Mouse (Mus musculus) cerebellum, adult 8-10 months (tissue): Measurements from ENCODE around the gene Ptges3.
A peak's percentile ranks its signal among the peaks of the same experiment; 100 is the strongest.
"Not testable (repeated sequence)": the region's sequence is repeated elsewhere in the genome, so short reads cannot be mapped to it uniquely, and the experiment has no call there.

ENCODE experiments used
- DNase-seq: peaks from one replicate; pipeline ENCODE4 v3.0.0; 2022

Gene Ptges3

DNA sequence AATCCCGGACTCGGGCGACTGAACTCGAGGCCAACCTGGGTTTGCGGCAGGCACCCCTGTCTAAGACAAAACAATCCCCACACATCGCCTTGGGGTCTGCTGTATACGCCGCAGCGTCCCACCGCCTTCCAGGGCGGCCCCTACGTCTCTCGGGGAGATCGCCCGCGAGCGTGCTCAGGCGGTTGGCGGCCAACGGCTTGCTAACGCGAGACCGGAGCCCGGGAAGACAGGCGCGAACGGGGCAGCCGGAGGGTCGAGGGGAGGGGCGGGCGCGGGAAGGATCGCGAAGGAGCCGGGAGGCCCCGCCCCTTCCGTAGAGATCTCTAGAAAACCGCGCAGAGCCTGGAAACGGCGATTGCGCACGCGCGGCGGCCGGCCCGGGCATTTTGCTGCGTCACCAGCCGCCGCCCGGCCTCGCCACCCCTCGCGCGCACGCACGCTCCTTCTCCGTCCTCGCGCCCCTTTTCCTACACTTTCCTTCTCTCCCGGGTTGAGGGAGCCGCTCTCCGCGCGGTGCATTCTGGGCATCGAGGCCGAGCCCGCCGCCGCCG, at the start of gene Ptges3:
TSS of gene Ptges3 (plus strand) at position 354 of the 551 bp plus-strand sequence.
- peak; percentile 97 for DNase-seq

DNA sequence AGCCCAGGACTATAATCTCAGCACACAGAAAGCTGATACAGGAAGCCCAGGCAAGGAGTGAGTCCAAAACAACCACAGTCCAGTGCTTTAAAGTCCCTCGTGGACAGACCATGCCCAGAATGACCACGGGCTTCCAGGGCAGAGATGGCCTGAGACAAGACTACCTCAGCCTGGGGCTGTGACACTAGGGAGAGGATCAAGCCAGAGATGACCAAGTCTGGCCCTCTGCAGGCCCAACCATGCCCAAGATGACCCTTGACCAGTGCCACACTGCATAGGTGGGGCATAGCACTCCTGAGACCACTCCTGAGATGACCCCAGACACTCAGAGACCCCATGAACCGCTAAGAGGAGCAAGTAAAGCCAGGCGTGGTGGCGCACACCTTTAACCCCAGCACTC, 49.0 kb upstream of the Ptges3 start:
- DNase-seq, result no peak

DNA sequence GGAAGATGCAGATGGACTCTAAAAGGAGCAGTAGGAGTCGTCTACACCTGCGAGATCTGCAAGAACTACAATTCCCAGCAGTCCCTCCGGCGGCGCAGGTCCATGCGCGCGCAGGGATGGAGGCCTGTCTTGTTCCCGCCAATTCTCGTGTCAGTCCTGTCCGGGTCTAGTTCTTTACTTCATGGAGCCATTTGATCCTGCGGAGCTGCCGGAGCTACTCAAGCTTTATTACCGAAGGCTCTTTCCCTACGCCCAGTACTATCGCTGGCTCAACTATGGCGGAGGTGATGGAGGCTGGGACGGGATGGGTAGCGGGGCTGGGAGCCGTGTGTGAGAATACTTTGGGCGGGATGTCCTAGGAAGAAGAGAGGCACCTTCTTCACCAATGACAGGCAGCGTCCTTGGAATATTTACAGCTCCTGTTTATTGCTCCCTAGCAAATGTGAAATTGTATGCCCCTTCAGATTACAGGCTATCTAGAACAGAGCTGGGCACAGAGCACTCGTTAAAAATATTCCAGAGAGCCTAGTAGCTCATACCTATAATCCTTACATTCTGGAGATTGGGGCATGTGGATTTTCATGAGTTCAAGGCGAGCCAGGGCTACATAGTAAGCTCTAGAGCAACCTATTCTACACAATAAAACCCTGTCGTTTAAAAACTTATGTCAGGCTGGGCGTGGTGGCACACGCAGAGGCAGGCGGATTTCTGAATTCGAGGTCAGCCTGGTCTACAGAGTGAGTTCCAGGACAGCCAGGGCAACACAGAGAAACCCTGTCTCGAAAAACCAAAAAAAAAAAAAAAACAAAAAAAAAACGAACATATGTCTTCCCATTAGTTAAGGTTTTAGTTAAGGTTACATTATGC, 43.5 kb upstream of the Ptges3 start, which contains the start of gene Prim1:
TSS of gene Prim1 (plus strand) at position 101 of the 867 bp plus-strand sequence.
- DNase-seq, result peak; percentile 85

DNA sequence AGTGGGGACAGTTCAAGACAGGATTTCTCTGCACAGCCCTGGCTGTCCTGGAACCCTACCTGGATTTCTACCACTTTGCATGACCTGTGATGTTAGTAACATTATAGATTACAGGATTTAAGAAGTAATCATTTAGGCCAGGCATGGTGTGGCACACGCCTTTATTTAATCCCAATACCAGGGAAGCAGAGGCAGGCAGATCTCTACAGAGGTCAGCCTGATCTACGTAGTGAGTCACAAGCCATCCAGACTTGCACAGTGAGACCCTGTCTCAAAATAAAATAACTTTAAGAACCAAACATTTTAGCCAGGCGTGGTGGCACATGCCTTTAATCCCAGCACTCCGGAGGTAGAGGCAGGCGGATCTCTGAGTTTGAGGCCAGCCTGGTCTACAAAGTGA, 36.6 kb upstream of the Ptges3 start:
- DNase-seq, result no peak

DNA sequence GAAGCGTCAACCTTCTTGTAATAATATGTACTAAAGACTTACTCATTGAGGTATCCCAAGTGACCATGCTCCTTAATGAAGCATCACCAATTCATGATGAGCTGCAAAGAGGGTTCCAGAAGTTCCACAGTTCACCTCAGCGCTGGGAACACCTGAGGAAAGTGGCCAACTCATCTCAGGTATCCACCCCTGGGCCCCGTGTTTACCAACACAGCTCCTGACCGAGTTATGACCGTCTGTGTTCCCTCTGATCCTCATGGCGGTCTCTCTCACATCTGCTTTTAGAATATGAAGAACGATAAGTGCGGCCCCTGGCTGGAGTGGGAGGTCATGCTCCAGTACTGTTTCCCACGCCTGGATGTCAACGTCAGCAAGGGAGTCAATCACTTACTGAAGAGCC, 35.3 kb upstream of the Ptges3 start:
- no peak for DNase-seq

DNA sequence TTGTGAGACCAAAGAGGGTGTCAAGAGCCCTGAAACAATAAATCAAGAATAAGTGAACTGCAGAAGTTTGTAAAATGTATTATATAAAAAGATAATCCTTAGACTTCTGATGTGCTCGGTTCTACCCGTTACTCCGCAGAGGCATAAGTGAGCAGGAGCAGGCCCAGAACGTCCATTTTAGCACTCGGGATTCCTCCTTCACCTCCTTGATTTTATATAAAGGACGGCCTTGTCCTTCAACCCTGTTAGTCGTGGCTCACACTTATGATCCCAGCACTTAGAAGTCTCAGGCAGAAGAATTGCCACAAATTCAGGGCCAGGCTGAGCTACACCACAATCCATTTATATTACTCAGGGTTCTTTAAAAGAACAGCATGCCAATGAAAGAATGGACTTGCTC, 28.8 kb upstream of the Ptges3 start:
- no peak for DNase-seq

DNA sequence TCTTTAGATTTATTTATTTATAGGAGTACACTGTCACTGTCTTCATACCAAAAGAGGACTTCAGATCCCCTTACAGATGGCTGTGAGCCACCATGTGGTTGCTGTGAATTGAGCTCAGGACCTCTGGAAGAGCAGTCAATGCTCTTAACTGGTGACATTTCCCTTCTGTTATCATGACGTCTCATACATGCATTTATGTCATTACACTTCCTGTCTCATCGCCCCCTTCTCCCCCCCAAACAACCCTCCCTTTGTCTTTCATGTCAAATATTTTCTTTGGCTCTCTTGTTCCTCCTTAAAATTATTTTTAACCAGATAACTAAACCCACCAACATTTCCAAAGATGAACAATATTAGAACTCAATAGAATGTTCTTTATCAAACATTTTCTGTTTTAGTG, 27.9 kb upstream of the Ptges3 start:
- no peak for DNase-seq

DNA sequence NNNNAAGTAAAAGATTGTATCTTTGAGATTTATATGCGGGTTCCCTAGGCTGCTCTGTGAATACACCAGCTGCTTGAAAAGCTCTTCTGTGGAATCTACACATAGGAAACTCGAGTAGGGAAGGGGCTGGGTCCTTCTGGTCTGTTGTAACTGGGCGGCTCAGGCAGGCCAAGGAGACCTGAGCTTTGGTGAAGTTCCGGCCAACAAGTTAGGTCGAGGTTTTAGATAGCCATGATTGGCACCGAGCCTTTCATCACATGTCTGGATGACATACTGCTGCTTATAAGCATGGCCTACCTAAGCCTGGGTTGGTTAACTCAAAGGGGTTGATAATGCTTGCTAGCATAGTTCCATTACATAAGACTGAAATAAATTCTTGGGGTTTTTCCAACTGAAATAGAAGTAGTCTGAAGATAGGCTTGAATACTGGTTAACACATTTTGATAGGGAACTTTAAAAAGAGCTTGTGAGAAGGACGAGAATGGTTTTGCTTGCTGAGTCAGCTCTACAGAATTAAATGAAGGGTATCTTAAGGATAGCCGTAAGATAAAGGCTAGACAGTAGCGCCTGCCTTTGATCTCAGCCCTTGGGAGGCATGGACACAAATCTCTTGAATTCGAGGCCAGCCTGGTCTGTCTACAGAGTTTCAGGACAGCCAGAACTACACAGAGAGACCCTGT, 21.9 kb upstream of the Ptges3 start:
- DNase-seq, result no peak

DNA sequence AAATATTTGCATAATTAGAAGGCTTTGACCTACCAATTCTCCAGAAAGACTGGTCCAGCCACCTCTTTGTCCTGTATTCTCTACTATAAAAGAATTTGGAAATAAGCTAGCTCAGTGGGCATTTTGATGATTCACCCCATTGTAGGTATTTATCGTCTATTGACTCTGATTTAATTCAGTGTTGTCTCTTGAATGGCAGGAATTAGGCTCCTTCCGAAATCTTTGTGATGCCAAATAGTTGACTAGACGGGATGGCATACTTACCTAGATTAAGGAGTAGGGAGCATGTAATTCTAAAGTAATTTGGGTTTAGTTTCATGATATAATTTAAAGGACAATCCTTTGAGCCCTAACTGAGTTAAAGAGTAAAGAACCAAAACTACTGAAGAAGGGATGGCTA, 20.8 kb upstream of the Ptges3 start:
- no peak for DNase-seq

DNA sequence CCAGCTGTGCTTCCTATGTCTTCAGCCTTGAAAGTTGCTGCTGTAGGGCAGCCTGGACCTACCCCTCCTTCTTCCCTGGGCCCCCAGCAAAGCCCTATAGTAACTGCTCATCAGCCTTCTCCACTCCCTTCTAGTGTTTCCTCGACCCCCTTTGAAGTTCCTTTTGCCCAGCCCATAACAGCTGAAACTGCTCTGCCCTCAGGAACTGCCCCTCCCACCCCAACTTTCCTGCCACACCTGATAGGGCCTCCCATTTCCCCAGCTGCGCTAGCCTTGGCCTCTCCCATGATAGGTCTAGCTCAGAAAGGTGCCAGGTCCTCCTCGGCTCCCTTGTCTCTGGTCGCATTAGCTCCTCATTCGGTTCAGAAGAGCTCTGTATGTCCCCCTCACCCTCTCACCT, 19.6 kb upstream of the Ptges3 start:
- DNase-seq, result no peak

DNA sequence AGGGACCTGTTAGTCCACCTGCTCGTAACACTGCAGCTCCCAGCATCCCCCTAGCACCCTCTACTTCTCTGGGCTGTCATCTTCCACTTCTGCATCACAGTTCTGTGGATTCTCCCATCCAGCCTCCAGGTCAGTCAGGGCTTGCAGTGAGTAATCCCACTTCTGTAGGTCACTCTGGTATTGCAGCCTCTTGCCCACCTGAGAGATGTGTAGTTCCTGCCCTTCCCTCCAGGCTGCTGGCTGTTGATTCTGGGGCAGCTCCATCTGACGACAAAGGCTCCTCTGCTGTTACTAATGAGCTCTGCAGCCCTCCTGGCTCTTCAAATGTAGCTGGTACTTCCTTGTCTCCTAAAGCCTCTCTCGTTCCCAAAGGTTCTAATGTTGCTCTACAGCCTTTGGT, 18.9 kb upstream of the Ptges3 start:
- no peak for DNase-seq

DNA sequence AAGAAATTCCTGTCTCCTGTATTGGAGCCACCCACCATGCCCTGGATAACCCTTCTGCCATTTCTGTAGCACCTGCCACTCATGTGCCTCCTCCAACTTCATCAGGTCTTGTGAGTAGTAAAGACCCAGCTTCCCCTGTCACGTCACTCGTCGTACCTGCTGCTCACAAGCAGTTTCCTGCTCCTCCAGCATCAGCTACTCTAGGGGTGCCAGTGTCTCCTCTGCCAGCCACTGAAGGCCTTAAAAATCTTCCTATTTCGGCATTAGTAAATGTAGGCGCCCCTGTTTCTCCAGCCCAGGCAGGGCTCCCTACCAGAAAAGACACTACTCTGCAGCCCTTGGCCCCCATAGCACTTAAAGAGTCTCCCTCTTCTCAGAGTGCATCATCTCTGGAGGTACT, 18.5 kb upstream of the Ptges3 start:
- DNase-seq, result no peak

DNA sequence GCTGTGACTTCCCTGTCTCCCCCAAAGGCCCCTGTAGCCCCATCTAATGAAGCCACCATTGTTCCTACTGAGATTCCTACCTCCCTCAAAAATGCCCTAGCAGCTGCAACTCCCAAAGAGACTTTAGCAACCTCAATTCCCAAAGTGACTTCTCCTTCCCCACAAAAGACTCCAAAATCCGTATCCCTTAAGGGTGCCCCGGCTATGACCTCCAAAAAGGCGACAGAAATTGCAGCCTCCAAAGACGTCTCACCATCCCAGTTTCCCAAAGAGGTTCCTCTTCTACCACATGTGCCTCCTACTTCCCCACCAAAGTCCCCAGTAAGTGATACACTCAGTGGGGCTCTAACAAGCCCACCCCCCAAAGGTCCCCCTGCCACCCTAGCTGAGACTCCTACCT, 17.1 kb upstream of the Ptges3 start:
- no peak for DNase-seq

DNA sequence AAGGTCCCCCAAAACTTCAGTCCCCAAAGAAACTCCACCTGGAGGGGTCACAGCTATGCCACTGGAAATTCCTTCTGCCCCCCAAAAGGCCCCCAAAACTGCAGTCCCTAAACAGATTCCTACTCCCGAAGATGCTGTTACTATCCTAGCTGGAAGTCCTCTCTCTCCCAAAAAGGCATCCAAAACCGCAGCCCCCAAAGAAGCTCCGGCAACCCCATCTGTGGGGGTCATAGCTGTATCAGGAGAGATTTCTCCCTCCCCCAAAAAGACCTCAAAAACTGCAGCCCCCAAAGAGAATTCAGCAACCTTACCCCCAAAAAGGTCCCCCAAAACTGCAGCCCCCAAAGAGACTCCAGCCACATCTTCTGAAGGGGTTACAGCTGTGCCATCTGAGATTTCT, 16.3 kb upstream of the Ptges3 start:
- no peak for DNase-seq

DNA sequence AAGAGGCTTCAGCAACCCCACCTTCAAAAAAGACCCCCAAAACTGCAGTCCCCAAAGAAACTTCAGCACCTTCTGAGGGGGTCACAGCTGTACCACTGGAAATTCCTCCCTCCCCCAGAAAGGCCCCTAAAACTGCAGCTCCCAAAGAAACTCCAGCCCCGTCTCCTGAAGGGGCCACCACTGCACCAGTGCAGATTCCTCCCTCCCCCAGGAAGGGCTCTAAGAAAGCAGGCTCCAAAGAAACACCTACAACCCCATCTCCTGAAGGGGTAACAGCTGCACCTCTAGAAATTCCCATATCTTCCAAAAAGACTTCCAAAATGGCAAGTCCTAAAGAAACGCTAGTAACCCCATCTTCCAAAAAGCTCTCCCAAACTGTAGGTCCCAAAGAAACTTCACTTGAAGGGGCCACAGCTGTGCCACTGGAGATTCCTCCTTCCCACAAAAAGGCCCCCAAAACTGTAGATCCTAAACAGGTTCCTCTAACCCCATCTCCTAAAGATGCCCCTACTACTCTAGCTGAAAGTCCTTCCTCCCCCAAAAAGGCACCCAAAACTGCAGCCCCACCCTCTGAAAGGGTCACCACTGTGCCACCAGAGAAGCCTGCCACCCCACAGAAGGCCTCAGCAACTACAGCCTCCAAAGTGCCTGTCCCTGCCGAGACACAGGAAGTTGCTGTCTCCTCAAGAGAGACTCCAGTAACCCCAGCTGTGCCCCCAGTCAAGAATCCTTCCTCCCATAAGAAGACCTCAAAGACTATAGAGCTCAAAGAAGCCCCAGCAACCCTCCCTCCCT, 15.5 kb upstream of the Ptges3 start:
- no peak for DNase-seq

DNA sequence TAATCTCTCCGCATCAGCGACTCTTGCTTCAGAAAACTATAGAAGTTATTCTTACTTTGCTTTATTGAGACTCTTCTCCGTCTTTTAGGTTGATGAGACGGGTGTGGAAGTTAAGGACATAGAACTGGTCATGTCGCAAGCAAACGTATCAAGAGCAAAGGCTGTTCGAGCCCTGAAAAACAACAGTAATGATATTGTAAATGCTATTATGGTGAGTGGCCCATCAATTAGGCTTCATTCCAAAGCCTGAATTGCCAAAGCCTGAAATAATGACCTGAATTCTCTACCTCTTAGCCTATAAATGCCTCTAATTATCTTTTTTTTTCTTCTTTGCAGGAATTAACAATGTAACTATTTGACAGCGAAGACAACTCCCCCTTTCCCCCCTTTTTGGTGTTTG, 10.6 kb upstream of the Ptges3 start:
- no peak for DNase-seq

DNA sequence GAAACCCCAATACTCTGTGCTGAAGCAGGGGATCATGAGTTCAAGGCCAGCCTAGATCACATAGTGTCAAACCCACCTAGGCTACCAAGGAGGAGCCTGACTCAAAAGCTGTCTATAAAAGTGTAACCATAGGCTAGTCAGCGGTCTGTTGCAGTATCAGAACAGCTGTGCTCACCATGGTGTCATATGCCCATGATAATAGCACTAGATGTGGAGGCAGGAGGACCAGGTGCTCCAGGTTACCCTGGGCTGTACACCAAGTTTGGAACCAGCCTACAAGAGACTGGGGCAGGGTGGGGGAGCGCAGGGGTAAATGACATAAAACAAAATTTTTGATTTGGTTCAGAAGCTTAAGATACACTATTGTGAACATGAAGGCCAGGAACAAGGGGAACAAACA, 9.0 kb upstream of the Ptges3 start:
- DNase-seq, result no peak

DNA sequence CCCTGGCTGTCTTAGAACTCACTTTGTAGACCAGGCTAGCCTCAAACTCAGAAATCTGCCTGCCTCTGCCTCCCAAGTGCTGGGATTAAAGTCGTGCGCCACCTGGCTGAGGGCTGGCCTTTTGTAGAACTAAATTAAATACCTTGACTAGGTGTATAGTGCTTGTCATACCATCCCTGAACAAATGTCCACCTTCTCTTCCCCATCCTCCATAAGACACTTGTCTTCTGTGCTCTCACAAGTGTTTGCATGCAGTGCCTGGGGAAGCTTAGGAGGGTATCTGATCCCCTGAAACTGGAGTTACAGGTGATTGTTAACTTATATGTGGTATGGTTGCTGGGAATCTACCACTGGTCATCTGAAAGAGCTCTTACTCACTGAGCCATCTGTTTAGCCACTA, 8.4 kb upstream of the Ptges3 start:
- no peak for DNase-seq

DNA sequence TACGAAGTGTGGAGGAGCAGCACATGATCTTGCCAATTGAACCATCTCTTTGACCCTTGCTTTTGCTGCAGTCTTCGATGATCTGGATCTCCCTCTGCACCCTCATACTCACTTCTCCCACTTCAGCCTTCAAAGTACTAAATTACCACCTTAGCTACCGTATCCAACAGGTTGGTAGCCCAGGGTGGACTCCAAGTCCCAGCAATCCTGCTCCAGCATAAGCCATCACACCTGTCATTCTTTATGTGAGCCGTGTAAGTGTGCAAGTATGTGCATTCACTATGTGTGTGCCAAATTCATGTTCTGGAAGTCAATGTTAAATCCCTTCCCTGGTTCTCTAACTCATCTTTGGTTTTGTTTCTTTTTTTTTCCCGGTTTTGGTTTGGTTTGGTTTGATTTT, 7.2 kb upstream of the Ptges3 start:
- DNase-seq, result no peak

DNA sequence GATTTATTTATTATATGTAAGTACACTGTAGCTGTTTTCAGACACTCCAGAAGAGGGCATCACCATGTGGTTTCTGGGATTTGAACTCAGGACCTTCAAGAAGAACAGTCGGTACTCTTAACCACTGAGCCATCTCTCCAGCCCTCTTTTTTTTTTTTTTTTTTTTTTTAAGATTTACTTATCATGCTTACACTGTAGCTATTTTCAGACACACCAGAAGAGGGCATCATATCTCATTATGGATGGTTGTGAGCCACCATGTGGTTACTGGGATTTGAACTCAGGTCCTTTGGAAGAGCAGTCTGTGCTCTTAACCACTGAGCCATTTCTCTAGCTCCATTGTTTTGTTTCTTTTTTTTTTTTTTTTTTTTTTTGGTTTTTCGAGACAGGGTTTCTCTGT, 6.6 kb upstream of the Ptges3 start:
- not testable (repeated sequence) for DNase-seq

DNA sequence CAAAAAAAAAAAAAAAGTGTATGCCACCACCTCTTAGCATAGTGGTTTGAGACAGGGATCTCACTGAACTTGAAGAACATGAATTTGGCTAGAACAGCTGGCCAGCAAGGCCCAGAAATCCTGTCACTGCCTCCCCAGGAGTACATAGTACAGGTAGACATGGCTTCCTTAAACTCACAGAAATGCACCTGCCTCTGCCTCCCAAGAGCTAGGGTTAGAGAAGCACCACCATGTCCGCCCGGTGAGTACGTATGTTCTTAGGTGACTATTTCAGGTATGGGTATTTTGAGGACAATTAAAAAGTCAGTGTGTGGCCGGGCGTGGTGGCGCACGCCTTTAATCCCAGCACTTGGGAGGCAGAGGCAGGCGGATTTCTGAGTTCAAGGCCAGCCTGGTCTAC, 5.8 kb upstream of the Ptges3 start:
- no peak for DNase-seq

DNA sequence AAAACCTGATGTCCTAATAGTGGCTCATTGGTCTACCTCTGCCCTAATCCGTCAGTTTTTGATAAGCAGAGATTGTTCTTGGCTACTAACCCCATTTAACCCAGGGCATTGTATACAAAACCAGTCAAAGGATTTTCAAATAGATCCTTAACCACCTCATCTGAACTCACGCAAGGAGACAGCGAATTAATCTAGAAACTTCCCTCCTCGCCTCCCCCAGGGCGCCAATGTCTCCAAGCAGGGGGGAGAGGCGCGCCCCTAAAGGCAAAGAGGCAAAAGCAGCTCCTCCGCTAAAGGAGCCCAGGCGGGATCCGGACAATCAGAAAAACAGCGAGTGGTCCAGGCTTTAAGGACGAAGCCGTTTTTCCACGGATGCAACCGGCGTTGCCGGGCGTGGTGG, 570 bp upstream of the Ptges3 start:
- no peak for DNase-seq

DNA sequence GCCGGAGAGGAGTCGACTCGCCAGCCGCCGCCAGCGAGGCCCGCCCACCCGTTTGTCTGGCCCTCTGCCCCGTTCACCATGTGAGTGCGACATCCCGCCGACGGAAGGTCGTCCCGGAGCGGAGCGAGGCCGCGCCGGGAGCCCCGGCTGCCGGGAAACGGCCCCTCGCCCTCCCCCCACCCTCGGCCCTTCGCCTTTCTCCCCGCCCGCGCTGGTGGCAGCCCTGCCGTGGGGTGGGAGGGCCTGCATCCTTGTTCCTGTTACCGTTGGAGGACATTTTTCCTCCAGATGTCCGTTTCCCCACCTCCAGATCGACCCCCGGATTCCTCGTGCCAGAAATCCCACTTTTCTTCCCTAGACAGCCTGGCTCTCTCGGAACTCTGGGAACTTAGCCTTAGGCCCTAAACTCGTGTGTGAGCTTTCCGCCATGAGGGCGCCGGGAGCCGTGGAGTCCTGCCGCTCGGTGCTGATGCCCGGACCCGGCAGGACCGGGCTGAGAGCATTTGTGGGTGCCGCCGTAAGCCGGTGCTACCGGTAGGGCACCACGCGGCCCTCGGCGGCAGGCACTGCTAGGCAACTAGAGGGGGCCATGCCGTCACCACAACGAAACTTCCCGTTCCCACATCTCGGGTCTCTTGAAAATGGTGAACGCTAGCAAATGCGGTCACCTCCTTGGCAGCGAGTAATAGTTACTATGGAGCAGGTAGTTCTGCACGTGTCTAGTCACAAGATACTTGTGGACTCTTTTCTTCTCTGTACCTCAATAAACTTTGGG, 640 bp downstream of the Ptges3 start:
- no peak for DNase-seq
